Mouse (Mus musculus) 3T3-L1 (cell line): ENCODE data around the gene Trim6.
A peak's percentile ranks its signal among the peaks of the same experiment; 100 is the strongest.
"Not testable (repeated sequence)": the region's sequence is repeated elsewhere in the genome, so short reads cannot be mapped to it uniquely, and the experiment has no call there.

ENCODE experiments used
- DNase-seq: peaks from one replicate; pipeline ENCODE4 v3.0.0-alpha.2; 2015; ENCODE audit warnings: low read depth, low spot score

Trim6 gene

DNA sequence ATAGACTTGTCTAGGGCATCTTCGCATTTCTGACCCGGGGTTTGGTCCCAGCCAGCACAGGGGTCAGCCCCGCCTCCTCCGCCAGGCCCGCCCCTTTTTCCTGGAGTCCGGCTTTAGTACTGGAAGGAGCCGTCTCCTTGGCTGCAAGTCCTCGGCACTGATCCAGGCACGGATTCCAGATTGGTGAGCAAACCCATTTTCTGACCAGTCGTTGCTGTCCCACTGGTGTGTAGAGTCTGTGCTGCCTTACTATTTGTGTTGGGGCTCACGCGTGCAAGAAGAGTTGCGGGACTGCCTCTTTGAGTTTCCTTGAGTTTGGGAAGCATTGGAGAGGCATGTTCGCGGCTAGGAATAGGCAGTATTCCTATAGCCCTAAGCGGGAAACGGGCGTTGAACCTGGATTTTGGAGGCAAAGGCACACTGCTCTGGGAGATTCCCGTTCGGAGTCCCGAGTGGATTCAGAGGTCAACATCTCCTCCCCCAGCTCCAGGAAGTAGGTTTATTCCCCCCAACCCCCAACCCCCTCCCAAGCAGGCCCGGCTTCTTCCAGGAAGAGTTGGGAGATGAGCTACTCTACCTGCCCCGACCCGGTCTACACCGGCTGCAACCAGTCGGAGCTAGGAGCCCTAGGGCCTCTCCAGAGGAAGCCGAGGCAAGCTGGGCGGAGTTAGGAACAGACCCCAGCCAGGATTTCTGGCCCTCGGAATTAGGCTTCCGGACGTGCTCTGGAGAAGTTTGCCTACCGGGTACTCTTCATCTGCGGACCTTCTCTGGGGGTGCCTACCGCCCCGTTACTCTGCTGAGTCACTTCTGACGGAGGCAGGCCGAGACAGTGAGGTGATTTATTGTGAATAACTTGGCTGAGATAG lies at the start of gene Trim6:
Gene Trim6 (plus strand): TSS at position 93 of the 869 bp plus-strand sequence.
- DNase-seq, result peak; percentile 92

DNA sequence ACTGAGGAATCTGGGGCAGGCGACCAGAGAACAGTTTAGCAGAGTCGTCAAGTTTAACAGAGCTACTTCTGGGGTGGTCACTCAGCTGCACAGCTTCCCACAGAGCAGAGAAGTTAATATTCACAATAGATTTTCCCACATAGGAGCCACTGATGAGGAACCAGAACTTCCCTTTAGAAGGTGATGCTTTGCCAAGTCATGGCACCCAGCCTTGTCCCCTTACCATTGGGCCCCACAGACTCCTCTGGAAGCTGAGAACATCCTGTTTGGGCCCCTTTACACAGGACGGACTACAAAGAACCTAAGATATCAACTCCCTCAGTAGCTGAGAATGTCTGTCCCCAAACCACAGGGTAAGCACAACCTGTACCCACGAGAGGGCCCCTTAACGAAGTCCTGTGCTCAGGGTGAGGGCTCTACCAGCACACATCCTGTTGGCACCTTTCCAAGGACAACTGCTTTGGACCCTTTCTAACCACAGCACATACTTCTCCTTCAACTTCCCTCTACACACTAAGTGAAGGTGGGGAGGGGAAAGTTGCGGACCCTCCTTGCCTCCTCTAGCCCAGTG lies 48.9 kb upstream of the Trim6 start:
- DNase-seq, result no peak

DNA sequence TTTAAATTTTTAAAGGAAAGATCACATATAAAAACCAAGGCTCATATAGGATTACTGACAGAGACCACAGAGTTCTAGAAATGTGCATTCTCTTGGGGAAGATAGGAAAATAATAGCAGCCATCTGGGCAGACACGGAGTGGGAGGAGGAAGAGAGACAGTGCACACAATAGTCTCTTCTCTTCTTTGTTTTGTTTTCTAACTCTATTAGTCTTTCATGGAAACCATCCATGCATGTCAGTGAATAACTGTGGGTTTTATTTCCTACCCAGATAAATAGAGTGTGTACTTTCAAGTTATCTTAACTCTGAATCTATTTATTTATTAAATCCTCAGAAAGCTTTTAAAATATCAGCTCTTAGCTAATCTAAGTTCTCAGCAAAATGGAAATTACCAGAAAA lies 43.5 kb upstream of the Trim6 start:
- no peak for DNase-seq

DNA sequence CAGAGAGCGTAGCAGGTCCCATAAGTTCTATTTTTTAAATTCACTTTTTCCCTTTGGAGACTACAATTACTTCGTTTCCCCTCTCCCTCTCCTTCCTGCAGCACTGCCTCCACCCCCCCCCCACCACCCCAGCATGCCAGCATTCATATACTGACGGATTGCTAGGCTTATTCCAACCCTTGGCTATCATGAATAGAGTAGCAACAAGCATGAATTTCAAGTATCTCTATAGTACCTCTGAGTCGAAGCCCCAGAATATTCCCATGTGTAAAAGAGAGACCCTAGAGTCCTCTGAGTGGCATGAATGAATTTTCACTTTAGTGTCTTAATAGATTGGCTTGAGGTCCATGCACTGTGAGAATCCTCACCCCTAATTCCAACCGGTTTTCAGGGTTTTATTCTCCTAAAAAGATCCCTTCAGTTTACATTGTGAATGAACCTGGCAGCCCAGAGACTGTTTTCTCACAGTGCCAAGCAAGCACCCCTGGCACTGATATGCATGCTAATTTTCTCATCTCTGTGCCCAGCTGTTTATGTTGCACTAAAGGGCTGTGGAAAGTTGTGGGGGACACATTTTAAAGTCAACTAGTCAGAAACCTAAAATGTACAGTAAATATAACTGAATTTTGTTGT lies 40.1 kb upstream of the Trim6 start:
- DNase-seq, result no peak

DNA sequence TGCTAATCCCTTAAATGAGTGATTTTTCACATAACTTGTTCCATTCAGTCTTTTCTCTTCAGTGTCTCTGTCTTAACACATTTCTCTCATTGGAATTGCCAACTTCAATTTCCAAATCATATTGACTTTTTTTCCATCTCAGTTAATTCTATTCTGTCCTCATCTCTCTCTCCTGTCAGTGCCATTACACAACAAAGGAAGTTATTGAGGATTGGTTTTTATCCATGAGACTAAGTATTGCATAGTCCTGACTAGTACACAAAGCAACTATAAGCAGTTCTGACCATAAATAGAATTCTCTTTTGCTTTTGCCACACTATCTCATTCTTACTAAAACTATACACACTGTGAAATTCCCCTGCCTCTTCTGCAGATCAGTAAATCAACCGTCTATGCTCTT lies 39.5 kb upstream of the Trim6 start:
- no peak for DNase-seq

DNA sequence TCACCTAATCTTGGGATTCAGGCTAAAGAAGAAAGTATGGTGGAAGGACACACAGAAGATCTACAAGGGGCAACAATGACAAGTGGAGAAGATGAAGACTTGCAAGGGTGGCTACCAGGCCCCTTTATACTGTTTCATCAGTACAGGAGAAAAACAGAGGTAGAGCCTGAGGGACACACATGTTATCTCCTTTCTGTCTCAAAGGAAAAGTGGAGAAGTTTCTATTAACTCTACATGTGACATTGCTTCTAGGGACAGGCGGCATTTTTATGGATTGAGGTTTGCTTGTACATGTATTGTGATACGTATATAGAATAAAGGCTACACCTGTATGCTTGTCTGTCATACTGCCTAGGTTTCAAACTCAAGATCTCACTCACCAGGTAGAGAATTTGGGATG lies 35.3 kb upstream of the Trim6 start, which contains the start of gene Olfr648:
Gene Olfr648 (minus strand): TSS at position 101 of the 400 bp plus-strand sequence.
- no peak for DNase-seq

DNA sequence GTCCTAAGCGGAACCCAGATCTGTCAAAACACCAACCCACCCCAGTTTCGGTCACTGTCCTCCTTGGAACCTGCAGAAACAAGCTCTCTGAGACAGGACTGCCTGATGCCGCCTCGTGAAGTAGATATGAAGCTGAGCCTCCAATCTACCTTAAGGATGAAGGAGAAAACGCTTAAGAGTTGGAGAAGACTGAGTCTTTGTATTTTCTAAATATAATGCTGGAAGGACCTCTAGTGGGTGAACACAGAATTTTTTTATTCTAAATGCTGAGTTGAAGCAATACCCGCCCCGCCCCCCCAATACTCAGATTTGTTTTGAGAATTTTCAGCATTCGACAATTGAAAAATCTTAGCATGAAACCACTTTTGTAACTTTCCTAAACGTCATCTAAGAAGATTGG lies 27.3 kb upstream of the Trim6 start:
- DNase-seq, result no peak

DNA sequence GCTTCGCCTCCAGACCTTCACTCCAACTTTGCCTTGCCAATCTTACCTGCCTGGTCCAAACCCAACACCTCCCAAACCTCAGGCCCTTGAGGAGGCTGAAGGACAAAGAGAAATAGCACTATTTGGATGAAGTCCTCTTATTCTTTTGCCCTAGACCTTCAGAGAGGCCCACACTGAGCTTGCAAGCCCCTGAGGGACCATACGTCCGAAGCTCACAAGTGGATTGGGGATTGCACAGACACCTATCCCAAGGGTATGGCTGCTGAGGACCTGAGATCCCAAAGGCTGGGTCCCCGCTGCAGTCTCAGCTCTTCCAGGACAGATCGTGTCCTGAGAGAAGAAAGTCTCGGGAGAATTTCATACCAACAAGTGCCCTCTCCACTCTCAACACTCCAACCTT lies 22.7 kb upstream of the Trim6 start, which contains the start of gene Olfr649:
Gene Olfr649 (minus strand): TSS at position 101 of the 400 bp plus-strand sequence.
- no peak for DNase-seq

DNA sequence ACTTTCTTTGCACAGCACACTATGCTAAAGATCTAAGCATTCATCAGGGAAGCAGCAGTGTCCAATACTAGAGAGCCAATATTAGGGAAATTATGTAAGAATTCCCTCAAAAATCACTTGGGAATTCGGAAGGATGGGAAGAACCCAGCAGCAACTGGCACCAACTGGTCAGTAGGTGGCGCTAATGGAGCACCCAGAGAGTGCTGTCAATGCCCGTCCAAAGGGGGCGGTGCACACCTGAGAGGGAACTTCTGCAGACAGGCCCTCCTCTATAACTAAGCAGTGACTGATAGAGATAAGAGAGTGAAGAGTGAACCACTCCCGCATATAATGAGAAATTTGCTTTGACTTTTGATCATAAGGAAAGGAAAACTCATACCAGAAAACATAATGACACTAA lies 18.8 kb upstream of the Trim6 start:
- peak; percentile 83 for DNase-seq

DNA sequence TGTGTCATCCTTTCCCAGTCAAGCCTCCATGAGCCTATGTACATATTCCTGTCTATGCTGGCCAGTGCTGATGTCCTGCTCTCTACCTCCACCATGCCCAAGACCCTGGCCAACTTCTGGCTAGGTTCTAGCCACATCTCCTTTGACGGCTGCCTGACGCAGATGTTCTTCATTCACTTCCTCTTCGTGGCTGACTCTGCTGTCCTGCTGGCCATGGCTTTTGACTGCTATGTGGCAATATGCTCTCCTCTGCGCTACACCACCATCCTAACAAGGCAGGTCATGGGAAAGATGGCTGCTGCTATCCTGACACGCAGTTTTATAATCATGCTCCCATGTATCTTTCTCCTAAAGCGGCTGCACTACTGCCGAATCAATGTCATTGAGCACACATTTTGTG lies 12.4 kb upstream of the Trim6 start:
- DNase-seq, result no peak

DNA sequence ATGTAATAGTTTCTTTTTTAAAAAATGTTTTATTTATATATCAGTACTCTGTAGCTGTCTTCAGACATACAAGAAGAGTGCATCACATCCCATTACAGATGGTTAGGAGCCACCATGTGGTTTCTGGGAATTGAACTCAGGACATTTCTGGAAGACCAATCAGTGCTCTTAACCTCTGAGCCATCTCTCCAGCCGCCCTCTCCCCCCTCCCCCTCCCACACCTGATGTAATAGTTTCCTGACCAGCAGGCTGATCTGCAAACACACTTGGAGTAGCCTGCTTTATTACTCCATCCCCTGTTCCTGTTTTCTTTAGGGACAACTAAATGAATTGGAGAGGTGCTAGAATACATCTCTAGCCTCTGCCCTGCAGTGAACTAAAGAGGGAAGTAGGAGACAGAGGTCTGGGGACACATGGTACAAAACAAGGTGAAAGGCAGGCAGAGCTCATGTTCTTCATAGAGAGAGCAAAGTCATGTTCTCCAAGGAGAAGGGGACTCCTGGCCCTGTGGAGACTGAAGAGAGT lies 2.5 kb upstream of the Trim6 start:
- DNase-seq, result no peak

DNA sequence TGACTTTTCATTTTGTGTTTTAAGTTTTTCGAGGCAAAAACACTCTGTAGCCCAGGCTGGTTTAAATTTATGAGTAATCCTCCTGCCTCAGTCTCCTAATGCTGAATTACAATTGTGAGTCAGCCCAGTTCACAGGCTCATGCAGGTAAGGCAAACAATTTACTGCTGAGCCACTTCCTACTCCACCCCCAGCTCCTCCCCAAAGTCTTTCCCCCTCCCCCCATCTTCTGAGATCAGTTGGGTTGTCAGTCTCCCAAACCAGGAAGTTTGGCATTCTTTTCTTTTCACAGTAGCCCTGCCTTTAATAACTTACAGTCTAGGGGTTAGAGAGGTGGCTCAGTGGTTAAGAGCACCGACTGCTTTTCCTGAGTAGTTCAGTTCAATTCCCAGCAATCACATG lies 712 bp upstream of the Trim6 start:
- DNase-seq, result peak; percentile 29

DNA sequence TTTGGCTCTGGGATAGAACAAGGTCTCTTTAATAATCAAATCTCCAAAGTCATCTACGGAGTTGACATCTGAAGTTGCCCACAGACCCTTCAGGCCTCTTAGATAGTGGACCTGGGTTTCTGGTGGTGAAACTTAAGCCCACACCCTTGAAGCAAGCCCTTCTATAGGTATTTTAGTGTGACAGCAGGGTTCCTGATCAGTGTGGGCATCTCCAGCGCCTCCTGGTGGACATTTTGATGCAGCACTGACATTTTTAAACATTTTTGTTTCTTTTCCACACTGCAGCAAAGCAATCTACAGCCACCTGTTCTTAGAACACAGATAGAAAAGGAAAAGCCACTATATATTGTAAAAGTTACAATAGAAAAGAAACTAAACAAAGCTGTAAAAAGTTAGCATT lies 12.6 kb downstream of the Trim6 start:
- peak; percentile 65 for DNase-seq

DNA sequence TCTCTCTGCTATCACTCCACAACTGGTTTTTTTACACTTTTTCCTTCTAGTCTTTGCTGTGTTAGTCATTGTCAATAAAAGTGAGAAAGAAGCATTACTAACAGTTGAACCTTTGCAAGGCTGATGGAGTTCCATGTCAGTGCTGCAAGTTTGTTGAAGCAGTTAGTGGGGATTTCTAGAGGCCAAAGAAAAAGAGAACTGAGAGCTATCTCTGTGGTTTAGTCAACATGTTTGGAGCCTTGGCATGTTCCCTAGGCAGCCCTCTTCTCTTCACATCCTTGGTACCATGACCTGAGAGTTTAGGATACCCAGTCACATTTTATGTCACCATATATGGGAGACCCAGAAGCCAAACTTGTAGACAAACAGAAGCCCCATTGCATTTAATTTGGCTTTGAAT lies 22.3 kb downstream of the Trim6 start:
- DNase-seq, result no peak

DNA sequence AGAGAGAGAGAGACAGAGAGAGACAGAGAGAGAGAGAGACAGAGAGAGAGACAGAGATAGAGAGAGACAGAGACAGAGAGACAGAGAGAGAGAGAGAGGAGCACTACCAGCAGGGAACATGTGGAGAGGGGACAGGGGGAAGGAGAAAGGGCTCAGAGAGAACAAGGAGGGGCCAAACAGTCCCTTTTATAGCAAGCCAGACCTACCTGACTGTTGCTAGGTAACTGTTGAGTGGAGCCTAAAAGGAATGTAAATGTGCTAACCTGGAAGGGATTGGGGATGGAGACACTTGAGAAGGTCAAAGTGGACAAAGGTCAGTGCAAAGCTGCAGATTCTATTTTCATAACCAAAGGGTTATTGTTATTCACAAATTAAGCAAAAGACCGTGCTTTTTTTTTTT lies 25.0 kb downstream of the Trim6 start:
- peak; percentile 1 for DNase-seq

DNA sequence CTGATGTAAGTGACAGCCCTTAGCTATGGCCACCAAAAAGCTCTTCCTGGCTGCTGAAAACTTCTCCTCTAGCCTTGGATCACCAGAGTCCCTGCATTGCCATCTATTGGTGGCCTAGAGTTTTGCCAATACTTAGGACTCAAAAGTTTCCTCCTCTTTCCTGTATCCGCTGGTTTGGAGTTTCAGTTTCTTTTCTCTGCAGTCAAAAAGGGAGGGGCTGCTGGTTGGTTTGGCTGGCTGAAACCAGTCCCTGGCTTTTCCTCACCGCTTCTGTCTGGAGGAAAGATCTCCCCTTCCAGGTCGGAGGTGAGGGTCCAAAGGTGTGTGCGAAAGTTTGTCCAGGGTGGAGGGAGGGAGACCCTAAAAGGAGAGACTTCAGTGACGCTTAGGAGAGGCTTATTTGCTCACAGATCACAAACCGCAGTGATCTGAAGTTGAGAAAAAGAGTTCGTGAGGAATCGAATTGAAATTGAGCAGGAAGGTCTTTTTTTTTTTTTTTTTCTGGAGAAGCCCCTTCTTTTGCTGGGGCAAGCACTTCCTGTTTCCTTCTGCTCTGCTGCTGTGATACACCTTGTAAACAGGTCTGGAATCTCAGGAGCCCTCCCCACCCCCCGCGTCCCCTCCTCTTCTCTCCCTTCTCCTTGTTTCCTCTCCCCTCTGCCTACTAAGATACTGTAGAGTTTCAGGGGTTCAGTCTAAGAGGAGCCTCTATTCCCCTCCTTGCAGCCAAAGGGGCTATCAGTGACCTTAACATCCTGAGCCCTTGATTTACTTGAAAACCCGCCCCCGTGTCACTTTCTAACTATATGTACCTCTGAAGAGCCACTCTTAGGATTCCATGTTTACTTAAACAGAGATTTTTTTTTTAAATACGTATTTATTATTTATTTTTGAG lies 25.9 kb downstream of the Trim6 start, which contains the start of gene Trim34a:
Gene Trim34a (plus strand): TSS at position 171 of the 895 bp plus-strand sequence.
- DNase-seq, result peak; percentile 91

DNA sequence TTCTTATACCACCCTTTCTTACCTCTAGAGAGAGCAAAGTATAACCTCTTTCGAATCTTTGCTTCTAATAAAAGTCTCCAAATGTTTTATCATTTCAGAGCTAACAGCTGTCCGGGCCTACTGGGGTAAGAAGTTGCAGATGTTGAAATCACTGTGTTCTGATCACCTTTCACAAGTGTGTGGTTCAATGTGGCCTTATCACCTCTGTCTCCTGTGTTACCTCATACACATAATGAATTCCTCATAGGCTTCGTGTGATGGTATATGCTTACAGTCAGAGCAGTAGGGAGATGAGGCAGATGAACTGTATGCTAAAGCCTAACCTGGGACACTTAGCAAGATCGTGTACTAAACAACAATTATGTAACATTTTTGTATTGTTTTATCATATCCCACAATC lies 41.8 kb downstream of the Trim6 start:
- not testable (repeated sequence) for DNase-seq

DNA sequence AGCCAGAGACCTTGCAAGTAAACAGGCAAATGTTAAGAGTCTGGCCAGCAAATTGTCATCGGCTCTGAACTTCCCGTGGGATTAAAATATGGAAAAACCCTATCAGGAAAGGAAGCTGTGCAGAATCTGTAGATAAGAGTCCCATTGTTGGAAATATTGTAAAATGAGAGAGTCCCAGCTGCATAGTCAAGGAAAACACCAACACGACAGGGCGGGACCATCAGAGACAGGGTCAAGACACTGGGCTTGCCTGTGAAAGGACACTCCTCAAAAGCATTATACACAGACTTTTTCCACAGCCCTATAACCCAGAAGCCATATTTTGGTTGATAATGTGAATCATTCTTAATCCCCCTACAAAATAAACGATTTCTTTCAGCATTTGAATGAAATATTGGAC lies 46.7 kb downstream of the Trim6 start:
- DNase-seq, result not testable (repeated sequence)

DNA sequence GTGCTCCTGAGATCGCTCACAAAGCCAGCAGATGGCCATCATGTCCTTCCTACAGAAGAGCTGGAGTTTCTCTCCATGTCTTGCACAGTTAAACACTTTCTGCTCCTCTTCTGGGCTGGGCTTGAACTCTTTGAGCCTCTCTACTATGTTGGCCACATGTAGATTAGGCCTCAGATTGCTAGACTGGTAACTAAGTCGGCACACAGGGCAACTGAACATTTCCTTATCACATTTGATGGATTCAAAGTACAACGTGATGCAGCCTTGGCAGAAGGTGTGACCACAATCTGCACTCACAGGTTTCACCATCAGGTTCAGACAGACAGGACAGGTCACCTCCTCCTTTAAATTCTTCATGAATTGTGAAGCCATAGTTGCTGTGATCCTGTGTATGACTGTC lies 60.8 kb downstream of the Trim6 start:
- not testable (repeated sequence) for DNase-seq
